Mouse (Mus musculus) adrenal gland, adult 8-10 months (tissue): Measurements from ENCODE around the gene Olfr1196. TPM values are rescaled to one million over a fixed set of nuclear protein-coding genes. Genes with fewer than 3 reads are reported as not detected.
"Not testable (repeated sequence)": the region's sequence is repeated elsewhere in the genome, so short reads cannot be mapped to it uniquely, and the experiment has no call there.

Experiments used
- DNase-seq: peaks from one replicate; pipeline ENCODE4 v3.0.0; 2022
- total RNA-seq, 4 experiments: library from RNA; stranded (reverse); gene quantifications; 2 replicates each; pipeline ENCODE4 v1.2.4; 2022

Gene Olfr1196
- not detected for total RNA-seq

DNA sequence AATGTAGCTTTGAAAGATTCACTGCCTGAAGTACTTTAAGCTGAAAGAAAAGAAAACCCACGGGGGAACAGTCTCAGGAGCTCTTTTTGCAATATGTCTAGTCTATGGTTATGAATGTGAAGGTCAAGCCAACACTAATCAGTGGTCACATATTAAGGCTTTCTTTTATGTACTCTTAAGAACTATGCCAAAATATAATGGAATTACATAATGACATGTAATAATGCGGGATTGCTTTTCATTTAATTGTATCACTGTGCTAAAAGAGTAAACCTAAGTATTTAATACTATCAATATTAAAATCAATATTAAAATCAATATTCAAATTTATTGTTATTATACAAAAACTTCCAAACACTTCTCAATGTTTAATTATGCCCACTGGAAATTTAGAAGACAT, at the start of gene Olfr1196:
Gene Olfr1196 (minus strand): TSS at position 101 of the 400 bp plus-strand sequence.
- DNase-seq: no peak

DNA sequence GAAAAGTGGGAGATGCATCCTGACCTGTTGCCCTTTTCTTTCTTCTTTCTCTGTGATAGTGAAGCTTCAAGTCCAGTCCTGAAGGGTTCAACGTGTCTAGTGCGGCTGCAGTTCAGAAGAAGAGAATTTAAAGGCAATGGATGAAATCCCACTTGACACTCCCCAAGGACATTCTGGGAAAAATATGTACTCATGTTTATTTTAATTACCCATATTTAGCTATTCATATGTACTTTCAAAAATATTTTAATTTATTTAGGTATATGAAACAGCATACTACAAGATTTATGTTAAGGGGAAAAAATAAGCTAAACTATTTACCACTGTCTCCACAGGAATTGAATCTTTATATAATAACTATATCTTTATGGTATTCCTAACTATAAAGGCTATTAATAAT, 46.9 kb upstream of the Olfr1196 start, which contains the start of gene Olfr1198:
Gene Olfr1198 (minus strand): TSS at position 101 of the 400 bp plus-strand sequence.
- no peak for DNase-seq

DNA sequence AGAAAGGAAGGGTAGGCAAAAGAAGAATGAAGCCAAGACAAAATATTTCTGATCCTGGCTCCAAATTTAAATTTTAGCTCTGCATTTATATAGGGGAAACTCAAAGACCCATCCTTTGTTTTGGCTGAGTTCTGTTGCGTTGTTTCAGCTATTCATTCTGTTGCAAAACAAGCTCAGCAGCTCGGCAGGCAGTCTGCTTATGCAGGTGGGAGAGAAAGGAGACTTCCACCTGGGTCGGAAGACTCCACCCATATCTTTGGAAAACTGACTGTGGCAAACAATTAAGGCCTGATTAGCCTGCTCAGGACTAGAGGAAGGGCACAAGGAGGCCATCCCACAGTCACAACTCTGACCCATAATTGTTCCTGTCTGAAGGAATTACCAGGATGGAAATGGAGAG, 39.0 kb upstream of the Olfr1196 start:
- DNase-seq: no peak

DNA sequence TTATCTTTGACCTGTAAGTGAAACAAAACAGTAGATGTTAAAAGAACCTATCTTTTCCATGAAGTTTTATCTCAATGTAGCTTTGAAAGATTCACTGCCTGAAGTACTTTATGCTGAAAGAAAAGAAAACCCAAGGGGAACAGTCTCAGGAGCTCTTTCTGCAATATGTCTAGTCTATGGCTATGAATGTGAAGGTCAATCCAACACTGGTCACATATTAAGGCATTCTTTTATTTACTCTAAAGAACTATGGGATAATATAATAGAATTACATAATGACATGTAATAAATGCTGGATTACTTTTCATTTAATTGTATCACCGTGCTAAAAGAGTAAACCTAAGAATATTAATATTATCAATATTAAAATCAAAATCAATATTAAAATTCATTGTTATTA, 27.9 kb upstream of the Olfr1196 start, which contains the start of gene Olfr1197:
Gene Olfr1197 (minus strand): TSS at position 101 of the 400 bp plus-strand sequence.
- no peak for DNase-seq

DNA sequence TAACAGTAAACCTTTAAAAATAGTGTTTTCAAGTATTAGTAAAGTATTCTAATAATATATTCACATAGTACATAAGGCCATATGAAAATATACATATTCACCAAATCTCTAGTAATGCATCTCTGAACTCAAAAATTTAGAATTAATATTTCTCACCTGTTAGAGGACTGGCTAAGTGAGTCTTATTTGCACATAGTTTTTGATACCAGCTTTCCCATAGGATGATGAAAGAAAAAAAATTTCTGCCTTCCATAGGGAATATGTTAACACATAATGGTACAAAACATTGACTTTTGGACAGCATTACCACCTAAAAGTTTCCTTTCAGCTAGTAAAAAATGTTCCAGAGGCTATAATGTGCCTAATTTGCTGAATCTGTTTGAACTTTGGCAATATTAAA, 15.3 kb downstream of the Olfr1196 start, which contains the start of gene Olfr1195:
Gene Olfr1195 (minus strand): TSS at position 101 of the 400 bp plus-strand sequence.
- DNase-seq: no peak

DNA sequence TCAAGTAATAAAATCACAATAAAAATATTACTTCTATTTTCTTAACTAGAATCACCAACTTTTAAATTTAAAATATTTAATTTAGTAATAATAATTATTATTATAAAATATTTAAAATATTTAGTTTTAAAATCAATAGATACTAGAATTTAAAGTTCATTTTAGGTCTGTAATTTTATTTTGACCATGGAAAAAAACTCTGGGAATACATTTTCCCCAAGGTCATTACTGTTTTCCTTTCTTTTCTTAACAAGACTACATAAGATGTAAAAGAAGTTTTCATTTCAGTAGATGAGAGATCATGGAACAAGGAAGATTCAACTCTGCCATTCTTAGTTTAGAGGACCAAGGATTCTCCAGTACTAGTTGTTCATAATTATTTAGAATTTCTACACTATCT, 29.1 kb downstream of the Olfr1196 start, which contains the start of gene Olfr1193:
Gene Olfr1193 (plus strand): TSS at position 301 of the 400 bp plus-strand sequence.
- DNase-seq: not testable (repeated sequence)

DNA sequence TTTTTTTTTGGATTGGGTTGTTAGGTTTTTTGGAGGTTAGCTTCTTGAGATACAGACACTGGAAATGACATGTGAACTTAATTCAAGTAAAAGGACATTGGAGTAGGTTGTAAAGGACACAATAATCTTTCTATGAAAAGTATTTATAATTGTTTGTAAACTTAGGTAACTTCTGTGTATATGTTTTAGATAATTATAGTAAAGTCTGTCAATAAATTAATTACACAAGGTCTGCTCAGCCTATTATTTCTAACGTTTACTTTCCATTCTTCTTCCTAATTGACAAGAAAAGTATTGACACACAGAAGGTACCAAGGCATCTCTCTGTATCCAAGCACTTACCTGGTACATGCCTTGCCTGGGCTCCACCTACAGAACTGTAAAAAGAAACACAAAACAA, 56.2 kb downstream of the Olfr1196 start, which contains the start of gene Olfr1192-ps1:
Gene Olfr1192-ps1 (plus strand): TSS at position 301 of the 400 bp plus-strand sequence.
- DNase-seq: no peak

Other genes starting within 250 kb of the Olfr1196 start
- not detected for gene Olfr1183, start 249.7 kb downstream of the Olfr1196 start, total RNA-seq
- not detected for gene Olfr1184, start 221.0 kb downstream of the Olfr1196 start, total RNA-seq
- gene Olfr1185-ps1, start 211.3 kb downstream of the Olfr1196 start, total RNA-seq: not detected
- not detected for gene Olfr1186, start 186.0 kb downstream of the Olfr1196 start, total RNA-seq
- gene Olfr1188, start 147.7 kb downstream of the Olfr1196 start, total RNA-seq: not detected
- gene Olfr1189, start 118.1 kb downstream of the Olfr1196 start, total RNA-seq: not detected
- gene Olfr1191-ps1, start 64.1 kb downstream of the Olfr1196 start, total RNA-seq: not detected
- gene Olfr1192-ps1, start 56.1 kb downstream of the Olfr1196 start, total RNA-seq: not detected
- gene Olfr1193, start 29.0 kb downstream of the Olfr1196 start, total RNA-seq: not detected
- gene Olfr1195, start 15.4 kb downstream of the Olfr1196 start, total RNA-seq: not detected
- gene Olfr1197, start 27.8 kb upstream of the Olfr1196 start, total RNA-seq: not detected
- not detected for gene Olfr1198, start 46.8 kb upstream of the Olfr1196 start, total RNA-seq
- not detected for gene Olfr1199, start 55.9 kb upstream of the Olfr1196 start, total RNA-seq
- gene Olfr1200, start 65.9 kb upstream of the Olfr1196 start, total RNA-seq: not detected
- not detected for gene Olfr1201, start 88.4 kb upstream of the Olfr1196 start, total RNA-seq
- not detected for gene Olfr1202, start 109.9 kb upstream of the Olfr1196 start, total RNA-seq
- not detected for gene Olfr1205, start 125.1 kb upstream of the Olfr1196 start, total RNA-seq
- not detected for gene Olfr1204, start 144.7 kb upstream of the Olfr1196 start, total RNA-seq
- gene Olfr1206, start 158.6 kb upstream of the Olfr1196 start, total RNA-seq: not detected
- gene Olfr1208, start 197.7 kb upstream of the Olfr1196 start, total RNA-seq: not detected
- gene Olfr1209, start 210.6 kb upstream of the Olfr1196 start, total RNA-seq: not detected
- gene Olfr1211, start 233.5 kb upstream of the Olfr1196 start, total RNA-seq: not detected
- gene Olfr1212, start 249.4 kb upstream of the Olfr1196 start, total RNA-seq: not detected